Mouse (Mus musculus) urinary bladder, postnatal 25 days (tissue): ENCODE data around the gene Tmem30b.

Experiments used
- DNase-seq: peaks from one replicate; pipeline ENCODE4 v3.0.0; 2022; ENCODE audit warnings: low spot score

Tmem30b gene

DNA sequence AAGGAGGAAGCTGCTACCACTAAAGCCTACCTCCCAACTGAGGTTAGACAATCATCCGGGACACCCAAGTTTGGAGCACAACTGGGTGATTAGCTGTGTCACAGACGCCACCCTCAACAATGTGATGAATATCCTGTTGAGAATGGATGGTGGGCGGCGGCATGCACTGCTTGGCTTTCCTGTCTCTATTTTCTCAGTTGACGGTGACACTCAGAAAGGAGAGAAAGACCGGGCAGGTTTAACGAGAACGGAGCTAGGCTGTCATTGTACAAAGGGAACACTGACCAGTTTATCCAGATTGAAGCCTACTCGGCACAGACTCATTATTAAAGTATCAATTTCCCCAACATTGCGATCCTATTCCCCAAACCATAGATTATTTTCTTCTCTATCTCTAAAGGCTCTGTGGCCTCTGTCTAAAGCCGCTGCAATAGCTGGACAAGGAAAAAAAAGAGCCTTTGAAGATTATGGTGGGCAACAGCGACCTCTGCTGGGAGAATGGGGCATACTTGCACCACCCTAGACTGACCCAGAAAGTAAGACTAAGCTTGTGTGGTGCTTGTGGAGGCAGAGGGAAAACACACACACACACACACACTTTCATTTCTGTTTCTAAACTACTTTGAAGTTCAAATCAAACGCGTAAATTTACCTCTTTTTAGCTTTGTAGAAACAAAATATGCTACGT lies 29.0 kb downstream of the Tmem30b start:
- DNase-seq = peak; percentile 81

DNA sequence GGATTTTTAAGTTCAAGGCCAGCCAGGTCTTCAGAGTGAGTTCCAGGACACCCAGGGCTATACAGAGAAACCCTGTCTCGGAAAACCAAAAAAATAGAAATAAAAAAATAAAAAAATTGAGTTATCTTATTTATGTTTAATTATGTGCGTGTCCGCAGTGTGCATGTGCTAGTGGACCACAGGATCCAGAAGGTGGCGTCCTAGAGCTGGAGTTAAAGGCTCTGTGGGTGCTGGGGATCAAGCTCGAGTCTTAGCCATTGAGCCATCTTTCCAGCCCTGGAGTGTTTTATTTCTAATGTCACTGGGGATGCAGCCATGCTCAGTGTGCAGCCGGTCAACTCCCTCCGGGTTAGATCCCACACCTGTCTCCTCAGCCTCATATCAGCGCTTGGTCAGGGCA lies 29.7 kb downstream of the Tmem30b start:
- no peak for DNase-seq

DNA sequence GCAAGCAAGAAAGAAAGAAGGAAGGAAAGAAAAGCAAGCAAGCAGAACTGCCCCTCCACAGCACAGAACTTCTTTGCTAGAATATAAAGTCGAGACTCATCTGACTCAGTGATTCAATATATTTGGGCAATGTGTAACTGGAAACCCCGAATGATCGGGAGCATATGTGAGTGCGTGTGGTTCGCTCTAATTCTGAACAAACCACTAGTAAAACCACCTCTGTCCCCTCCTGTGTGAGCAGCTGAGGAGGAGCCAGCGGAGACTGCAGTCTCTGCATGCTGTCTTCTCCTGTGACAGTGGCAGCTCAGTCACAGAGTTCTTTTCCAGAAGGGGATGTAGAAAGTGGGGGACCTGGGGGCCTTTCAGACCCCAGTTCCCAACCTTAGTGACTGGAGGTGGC lies 31.5 kb downstream of the Tmem30b start:
- DNase-seq = no peak

DNA sequence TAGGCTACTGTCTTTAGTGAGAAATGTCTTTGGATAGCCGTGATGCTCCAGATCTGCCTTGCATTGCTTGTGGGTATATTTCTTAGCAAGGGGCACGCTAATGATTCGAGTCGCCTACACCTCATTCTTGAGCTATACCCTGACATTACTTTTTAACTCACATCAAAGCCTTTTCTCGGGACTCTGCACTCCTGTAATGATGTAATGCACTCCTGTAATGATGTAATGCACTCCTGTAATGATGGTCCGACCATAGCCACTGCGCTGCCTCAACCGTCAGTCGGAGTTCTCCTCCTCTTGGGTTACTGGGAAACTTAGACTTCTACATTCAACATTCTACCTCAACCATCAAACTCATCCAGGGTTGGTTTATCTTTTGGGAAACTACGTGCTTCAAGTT lies 32.2 kb downstream of the Tmem30b start:
- no peak for DNase-seq

GRCm38 (mm10) chr12:73511467-73512047 lies 34.6 kb downstream of the Tmem30b start:
- no peak for DNase-seq

DNA sequence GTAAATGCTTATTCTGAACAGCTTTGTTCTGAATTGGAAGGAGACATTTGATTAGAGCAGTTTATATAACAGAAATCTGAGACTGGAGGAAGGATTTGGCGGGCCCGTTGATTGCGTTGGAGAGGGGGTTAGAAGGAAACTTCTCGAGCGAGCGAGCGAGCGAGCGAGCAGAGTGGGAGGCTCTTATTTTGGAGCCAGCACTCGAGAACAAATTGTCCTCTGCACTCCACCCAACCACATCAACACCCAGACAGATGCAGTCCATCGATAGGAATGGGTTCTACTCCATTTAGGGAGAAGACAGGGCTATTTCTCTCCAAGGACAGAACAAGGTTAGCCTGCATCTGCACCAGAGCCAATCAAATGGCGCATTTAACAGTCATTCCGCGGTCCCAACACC lies 39.1 kb downstream of the Tmem30b start:
- peak; percentile 16 for DNase-seq

- no peak for DNase-seq
Measured at GRCm38 (mm10) chr12:73506648-73507047, 39.5 kb downstream of the Tmem30b start.

DNA sequence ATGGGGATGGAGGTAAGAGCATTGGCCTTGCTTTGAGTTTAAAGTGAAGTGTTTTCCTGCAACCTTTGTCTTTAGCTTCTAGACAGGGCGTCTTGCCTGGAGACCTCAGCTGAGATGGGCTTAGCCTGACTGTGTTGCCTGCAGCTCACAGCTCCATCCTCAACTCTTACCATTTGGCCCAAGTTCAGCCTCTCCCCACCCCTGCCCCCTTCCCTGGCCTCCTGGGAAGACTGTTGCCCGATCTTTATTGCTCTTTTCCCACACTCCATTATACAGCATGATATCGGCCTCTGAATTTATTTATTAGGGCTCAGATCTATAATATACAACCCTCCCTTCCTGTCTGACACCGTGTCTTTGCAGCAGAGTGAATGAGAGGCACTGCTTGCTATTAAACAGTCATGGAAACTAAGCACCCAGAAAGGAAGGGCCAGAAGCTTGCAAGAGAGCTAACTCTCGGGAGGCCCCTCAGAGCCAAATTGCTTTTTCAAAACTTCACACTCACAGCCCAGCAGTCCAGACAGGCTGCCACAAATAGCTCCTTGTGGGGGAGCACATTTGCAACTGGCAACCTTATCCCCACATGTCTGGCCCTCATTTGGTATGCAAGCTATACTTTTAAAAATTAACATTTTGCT lies 45.4 kb downstream of the Tmem30b start:
- no peak for DNase-seq

DNA sequence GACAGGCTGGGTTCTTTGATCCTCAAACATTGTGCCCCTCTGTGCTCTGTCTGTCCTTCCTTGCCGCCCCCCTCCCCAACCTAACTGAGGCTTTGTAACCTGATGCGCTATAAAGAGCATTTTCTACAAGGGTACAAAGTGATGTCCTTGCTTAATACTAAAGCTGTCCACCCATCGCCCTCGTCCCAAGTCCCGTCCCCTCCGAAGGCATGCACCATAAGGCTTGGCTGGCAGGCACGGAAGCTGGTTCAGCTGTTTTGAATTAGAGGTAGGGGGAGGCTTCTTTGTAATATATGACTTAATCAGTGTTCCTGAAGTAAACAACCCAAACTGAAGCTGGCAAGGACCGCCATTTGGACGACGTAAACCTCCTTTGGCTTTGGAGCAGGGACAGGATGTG lies 51.0 kb downstream of the Tmem30b start:
- no peak for DNase-seq

DNA sequence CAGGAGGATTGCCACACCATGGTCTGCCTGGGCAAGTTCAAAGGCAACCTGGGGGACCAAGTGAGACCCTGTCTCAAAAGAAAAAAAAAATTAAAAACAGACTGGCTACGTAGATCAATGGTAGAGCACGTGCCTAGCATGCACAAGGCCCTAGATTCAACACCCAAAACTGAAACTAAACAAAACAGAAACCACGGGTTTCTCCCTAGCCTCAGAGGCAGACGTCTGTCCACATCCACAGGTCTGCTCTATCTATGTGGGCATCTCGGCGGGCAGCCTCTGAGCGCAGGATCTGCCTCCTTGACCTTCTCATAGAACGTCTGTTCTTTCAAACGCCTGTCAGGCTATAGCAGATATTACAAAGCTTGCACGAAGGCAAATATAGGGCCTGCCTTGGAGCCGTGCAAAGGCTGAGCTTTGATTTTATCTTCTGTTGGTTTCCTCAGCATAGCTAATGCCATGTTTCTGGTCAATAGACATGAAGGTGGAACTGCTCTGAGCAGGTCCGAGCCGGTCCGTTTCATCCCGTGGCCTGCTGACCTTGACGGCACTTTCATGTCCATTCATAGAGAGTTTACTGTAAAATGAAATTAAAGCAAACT lies 52.2 kb downstream of the Tmem30b start:
- DNase-seq = no peak
